Mouse (Mus musculus) liver, adult 2 months (tissue): ENCODE measurements around the gene Sdf4.

Source experiments
- CTCF ChIP-seq: fragments of 200-500 bp; IDR thresholded peaks from 2 replicates; pipeline ENCODE4 v1.5.1; 2011; ENCODE audit warnings: low read depth, low read length, control low read depth
- POLR2A ChIP-seq: fragments of 200-500 bp; IDR thresholded peaks from 2 replicates; pipeline ENCODE4 v1.6.1; 2011; ENCODE audit warnings: low read length, control low read depth; ENCODE audit not compliant: insufficient read depth; ENCODE audit errors: extremely low read depth

DNA sequence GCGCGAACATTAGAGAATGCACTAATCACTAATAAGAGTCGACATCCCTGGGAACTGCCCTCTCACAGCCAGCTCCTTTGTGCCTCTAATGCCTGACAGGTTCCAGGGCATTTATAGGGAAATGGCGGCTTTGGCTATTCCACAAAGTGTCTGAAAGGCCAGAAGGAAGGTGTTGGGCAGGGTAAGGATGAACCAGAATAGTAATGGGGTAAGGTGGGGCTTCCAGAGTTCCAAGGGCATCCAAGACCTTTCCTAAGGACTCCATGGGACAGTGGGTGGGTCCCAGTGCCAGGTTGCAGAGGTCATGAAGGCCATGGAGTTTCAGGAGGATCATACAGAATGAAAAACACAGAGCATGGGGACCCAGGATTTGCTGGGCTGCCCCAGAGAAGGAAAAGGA is 41.6 kb downstream of the Sdf4 start:
- TF ChIP-seq CTCF: no peak
- TF ChIP-seq POLR2A: no peak
